Mouse (Mus musculus) hindbrain, embryonic 13.5 days (tissue): Measurements from ENCODE around the gene Snrk. TPM values are rescaled to one million over a fixed set of nuclear protein-coding genes. Genes with fewer than 3 reads are reported as not detected.

Experiments
- ATAC-seq: fragments of 200-750 bp; cut with Nextera tagmentation; 2 replicates; pipeline ENCODE4 v1.8.0; 2017; ENCODE audit warnings: moderate TSS enrichment; ENCODE audit not compliant: low FRiP score
- H3K27ac ChIP-seq: fragments of 300-500 bp; sonication (generic); 2 replicates; pipeline ENCODE4 v1.5.1; 2015; ENCODE audit warnings: inconsistent platforms, mild to moderate bottlenecking, moderate library complexity
- H3K27me3 ChIP-seq: fragments of 300-500 bp; sonication (generic); 2 replicates; pipeline ENCODE4 v1.6.1; 2015; ENCODE audit warnings: mild to moderate bottlenecking, inconsistent platforms
- H3K36me3 ChIP-seq: fragments of 300-500 bp; sonication (generic); 2 replicates; pipeline ENCODE4 v1.6.1; 2015; ENCODE audit warnings: mild to moderate bottlenecking, inconsistent platforms
- H3K4me1 ChIP-seq: fragments of 300-500 bp; sonication (generic); replicated peaks from 2 replicates; pipeline ENCODE4 v1.6.1; 2015; ENCODE audit warnings: inconsistent platforms
- H3K4me2 ChIP-seq: fragments of 300-500 bp; sonication (generic); 2 replicates; pipeline ENCODE4 v1.6.1; 2015; ENCODE audit warnings: inconsistent platforms, mild to moderate bottlenecking, moderate library complexity
- H3K4me3 ChIP-seq: fragments of 300-500 bp; sonication (generic); 2 replicates; pipeline ENCODE4 v1.5.1; 2015; ENCODE audit warnings: mild to moderate bottlenecking, inconsistent platforms
- H3K9ac ChIP-seq: fragments of 300-500 bp; sonication (generic); 2 replicates; pipeline ENCODE4 v1.6.1; 2015; ENCODE audit warnings: mild to moderate bottlenecking, inconsistent platforms
- H3K9me3 ChIP-seq: fragments of 300-500 bp; sonication (generic); 2 replicates; pipeline ENCODE4 v1.6.1; 2016; ENCODE audit warnings: inconsistent platforms
- WGBS: fragments of 180-500 bp; shearing (Covaris S2); methylation state at CpG from one replicate; pipeline ENCODE4 v1.1.7; 2015; 5-methylcytosine and 5-hydroxymethylcytosine counted together
- polyA plus RNA-seq: library from polyadenylated mRNA; unstranded; fragments of >200 nt; fragmentation: Nextera tagmentation; extraction: Ambion mirVana; gene quantifications from 2 replicates; pipeline ENCODE4 v1.2.1, GENCODE M21; 2015

Snrk gene
- polyA plus RNA-seq, 1 experiment from 2014 or later, result 56.2 TPM

GRCm38 (mm10) chr9:122193823-122194222, 76.8 kb downstream of the Snrk start:
- WGBS, result 95% methylated on average over 5 of the region's 5 CpGs
- H3K27me3 ChIP-seq, result no peaks in the 10 kb centered on the region
- H3K27ac ChIP-seq, result no peak overlapping the region
- no peak overlapping the region for H3K4me3 ChIP-seq
- peaks cover 19% of the 10 kb centered on the region; the same call in 1 of the 2 replicates for H3K4me1 ChIP-seq
- H3K9me3 ChIP-seq, result no peaks in the 10 kb centered on the region
- no peak for ATAC-seq
- no peak overlapping the region for H3K9ac ChIP-seq
- H3K4me2 ChIP-seq, result no peak overlapping the region
- H3K36me3 ChIP-seq, result peaks cover 6% of the 10 kb centered on the region

- H3K27me3 ChIP-seq, result no peaks in the 10 kb centered on the region; the same call in 1 of the 2 replicates
- no peak overlapping the region for H3K4me3 ChIP-seq
- no peak overlapping the region for H3K9ac ChIP-seq
- peaks cover 10% of the 10 kb centered on the region for H3K36me3 ChIP-seq
- peaks cover 19% of the 10 kb centered on the region for H3K4me1 ChIP-seq
- no peak overlapping the region for H3K4me2 ChIP-seq
- no peak overlapping the region for H3K27ac ChIP-seq
- WGBS, result 83% methylated on average over 5 of the region's 5 CpGs
- no peak for ATAC-seq
- no peaks in the 10 kb centered on the region for H3K9me3 ChIP-seq
Measured at GRCm38 (mm10) chr9:122195042-122195682, 78.1 kb downstream of the Snrk start.

- Histone ChIP-seq H3K27me3 (no peaks in the 10 kb centered on the region; the same call in 1 of the 2 replicates), H3K27ac (no peak overlapping the region), H3K9ac (no peak overlapping the region), H3K4me2 (no peak overlapping the region), H3K9me3 (no peaks in the 10 kb centered on the region), H3K36me3 (peaks cover 20% of the 10 kb centered on the region), H3K4me3 (no peak overlapping the region), H3K4me1 (peaks cover 19% of the 10 kb centered on the region)
- no peak for ATAC-seq
- WGBS, result 82% methylated on average over 5 of the region's 5 CpGs
Measured at GRCm38 (mm10) chr9:122197021-122197420, 80.0 kb downstream of the Snrk start.

GRCm38 (mm10) chr9:122198621-122199020, 81.6 kb downstream of the Snrk start:
- Histone ChIP-seq H3K36me3 (peaks cover 20% of the 10 kb centered on the region), H3K27me3 (no peaks in the 10 kb centered on the region; the same call in 1 of the 2 replicates), H3K4me3 (no peak overlapping the region), H3K27ac (no peak overlapping the region), H3K9me3 (no peaks in the 10 kb centered on the region), H3K9ac (no peak overlapping the region), H3K4me1 (peaks cover 19% of the 10 kb centered on the region), H3K4me2 (no peak overlapping the region)
- no peak for ATAC-seq
- 82% methylated on average over 3 of the region's 3 CpGs for WGBS

- WGBS, result 33% methylated on average over 6 of the region's 6 CpGs
- H3K9ac ChIP-seq, result no peak overlapping the region
- H3K27ac ChIP-seq, result no peak overlapping the region
- H3K36me3 ChIP-seq, result peaks cover 20% of the 10 kb centered on the region
- no peak overlapping the region for H3K4me3 ChIP-seq
- no peak overlapping the region for H3K4me2 ChIP-seq
- no peaks in the 10 kb centered on the region for H3K9me3 ChIP-seq
- H3K4me1 ChIP-seq, result peaks cover 19% of the 10 kb centered on the region
- no peak for ATAC-seq
- H3K27me3 ChIP-seq, result no peaks in the 10 kb centered on the region; the same call in 1 of the 2 replicates
Measured at GRCm38 (mm10) chr9:122199253-122199652, 82.2 kb downstream of the Snrk start.

GRCm38 (mm10) chr9:122204508-122204907, 87.4 kb downstream of the Snrk start:
- Histone ChIP-seq H3K36me3 (peaks cover 14% of the 10 kb centered on the region), H3K4me2 (no peak overlapping the region), H3K4me3 (no peak overlapping the region), H3K9me3 (no peaks in the 10 kb centered on the region), H3K4me1 (peaks cover 15% of the 10 kb centered on the region), H3K9ac (no peak overlapping the region), H3K27ac (no peak overlapping the region), H3K27me3 (no peaks in the 10 kb centered on the region; the same call in 1 of the 2 replicates)
- 72% methylated on average over 7 of the region's 7 CpGs for WGBS
- no peak for ATAC-seq

- 65% methylated on average over 11 of the region's 11 CpGs for WGBS
- Histone ChIP-seq H3K4me3 (no peak overlapping the region), H3K4me1 (peaks cover 15% of the 10 kb centered on the region), H3K36me3 (peaks cover 10% of the 10 kb centered on the region), H3K4me2 (no peak overlapping the region), H3K9me3 (no peaks in the 10 kb centered on the region), H3K27me3 (no peaks in the 10 kb centered on the region), H3K27ac (no peak overlapping the region), H3K9ac (no peak overlapping the region)
- no peak for ATAC-seq
Measured at GRCm38 (mm10) chr9:122205543-122206200, 88.6 kb downstream of the Snrk start.

- WGBS, result 84% methylated on average over 4 of the region's 4 CpGs
- Histone ChIP-seq H3K4me2 (no peak overlapping the region), H3K4me3 (no peak overlapping the region), H3K27ac (no peak overlapping the region), H3K36me3 (no peaks in the 10 kb centered on the region), H3K27me3 (no peaks in the 10 kb centered on the region), H3K4me1 (peaks cover 15% of the 10 kb centered on the region), H3K9ac (no peak overlapping the region), H3K9me3 (no peaks in the 10 kb centered on the region)
- no peak for ATAC-seq
Measured at GRCm38 (mm10) chr9:122208311-122208710, 91.2 kb downstream of the Snrk start.

GRCm38 (mm10) chr9:122215118-122215517, 98.1 kb downstream of the Snrk start:
- ATAC-seq, result no peak
- peaks cover 5% of the 10 kb centered on the region; the same call in 1 of the 2 replicates for H3K4me1 ChIP-seq
- H3K9ac ChIP-seq, result no peak overlapping the region
- no peaks in the 10 kb centered on the region for H3K27me3 ChIP-seq
- H3K4me2 ChIP-seq, result no peak overlapping the region
- H3K4me3 ChIP-seq, result no peak overlapping the region
- no peak overlapping the region for H3K27ac ChIP-seq
- no peaks in the 10 kb centered on the region for H3K36me3 ChIP-seq
- H3K9me3 ChIP-seq, result no peaks in the 10 kb centered on the region

GRCm38 (mm10) chr9:122216945-122217529, 100.0 kb downstream of the Snrk start:
- H3K27ac ChIP-seq, result no peak overlapping the region
- no peaks in the 10 kb centered on the region for H3K36me3 ChIP-seq
- ATAC-seq, result no peak
- H3K4me1 ChIP-seq, result peaks cover 5% of the 10 kb centered on the region; the same call in 1 of the 2 replicates
- H3K4me2 ChIP-seq, result no peak overlapping the region
- no peak overlapping the region for H3K4me3 ChIP-seq
- no peaks in the 10 kb centered on the region for H3K27me3 ChIP-seq
- no peak overlapping the region for H3K9ac ChIP-seq
- WGBS, result 87% methylated on average over 7 of the region's 7 CpGs
- H3K9me3 ChIP-seq, result no peaks in the 10 kb centered on the region
